Mouse (Mus musculus): ENCODE measurements around the gene Hist2h2aa1. TPM values are rescaled to one million over a fixed set of nuclear protein-coding genes. Genes with fewer than 3 reads are reported as not detected.
A peak's percentile ranks its signal among the peaks of the same experiment; 100 is the strongest.
"Not testable (repeated sequence)": the region's sequence is repeated elsewhere in the genome, so short reads cannot be mapped to it uniquely, and the experiment has no call there.

The Hist2h2aa1 gene
- polyA plus RNA-seq, 1 experiment = not detected

DNA sequence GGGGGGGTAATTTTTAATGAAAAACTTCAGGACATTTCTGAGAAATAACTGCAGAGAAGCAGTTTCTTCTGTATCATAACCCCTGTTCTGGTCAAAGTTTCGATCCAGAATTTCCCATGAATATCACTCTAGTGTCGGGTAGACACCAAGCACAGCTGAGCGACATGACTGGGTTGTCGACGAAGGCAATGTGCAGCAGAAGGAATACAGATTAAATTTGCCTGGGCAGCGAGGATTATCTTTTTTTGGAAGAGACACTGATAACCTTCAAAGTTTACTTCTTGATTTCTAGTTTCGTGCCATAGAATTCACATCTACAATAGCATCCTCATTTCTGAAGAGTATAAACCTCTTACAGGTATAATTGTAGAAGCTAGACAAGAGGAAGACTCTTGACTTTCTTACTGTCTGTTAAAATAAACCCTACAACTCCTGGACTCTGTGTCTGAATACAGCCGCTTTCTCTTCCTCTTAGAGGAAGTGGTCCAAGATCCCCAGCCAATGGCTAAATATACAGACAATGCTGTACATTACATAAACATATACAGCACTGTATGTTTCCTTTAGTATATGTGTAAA lies 20.9 kb downstream of the Hist2h2aa1 start:
- Histone ChIP-seq H3K4me2 (ENCODE audit: low read depth) (no peak overlapping the region), H3K4me3 (no peak overlapping the region), H3K27me3 (ENCODE audit: control insufficient read depth, insufficient read depth, insufficient read length) (no peaks in the 10 kb centered on the region), H3K36me3 (ENCODE audit: control insufficient read depth, insufficient read depth) (no peaks in the 10 kb centered on the region), H3ac (ENCODE audit: control insufficient read depth, insufficient read length) (no peak overlapping the region), H3K79me2 (ENCODE audit: control insufficient read depth, insufficient read depth) (no peaks in the 10 kb centered on the region)
- TF ChIP-seq TCF3 (IDR thresholded peaks at IDR 0.05; ENCODE audit: insufficient read length, low read depth) (no peak), TCF12 (IDR thresholded peaks at IDR 0.05; ENCODE audit: insufficient read depth, poor library complexity, severe bottlenecking) (no peak), E2F4 (IDR thresholded peaks at IDR 0.05; ENCODE audit: insufficient read depth) (no peak), MYOG (IDR thresholded peaks at IDR 0.05; ENCODE audit: control insufficient read depth in 1 of 3, insufficient read depth in 1 of 3, insufficient read length in 2 of 3, low read depth in 2 of 3) (no peak), CEBPB (IDR thresholded peaks at IDR 0.05; ENCODE audit: insufficient read depth, poor library complexity, severe bottlenecking) (no peak), POLR2A (IDR thresholded peaks at IDR 0.05; ENCODE audit: insufficient read length, low read depth) (no peak), USF1 (IDR thresholded peaks at IDR 0.05; ENCODE audit: low read depth) (no peak), REST (IDR thresholded peaks at IDR 0.05; ENCODE audit: insufficient read depth, insufficient read length) (no peak), MAX (IDR thresholded peaks at IDR 0.05; ENCODE audit: low read depth) (no peak), SRF (IDR thresholded peaks at IDR 0.05; ENCODE audit: control insufficient read depth, insufficient read length, low read depth) (no peak), POLR2AphosphoS2 (IDR thresholded peaks at IDR 0.05; ENCODE audit: insufficient read length, low read depth) (no peak), MYOD1 (IDR thresholded peaks at IDR 0.05; ENCODE audit: control insufficient read depth in 1 of 3, insufficient read length in 2 of 3, low read depth in 2 of 3) (no peak)

DNA sequence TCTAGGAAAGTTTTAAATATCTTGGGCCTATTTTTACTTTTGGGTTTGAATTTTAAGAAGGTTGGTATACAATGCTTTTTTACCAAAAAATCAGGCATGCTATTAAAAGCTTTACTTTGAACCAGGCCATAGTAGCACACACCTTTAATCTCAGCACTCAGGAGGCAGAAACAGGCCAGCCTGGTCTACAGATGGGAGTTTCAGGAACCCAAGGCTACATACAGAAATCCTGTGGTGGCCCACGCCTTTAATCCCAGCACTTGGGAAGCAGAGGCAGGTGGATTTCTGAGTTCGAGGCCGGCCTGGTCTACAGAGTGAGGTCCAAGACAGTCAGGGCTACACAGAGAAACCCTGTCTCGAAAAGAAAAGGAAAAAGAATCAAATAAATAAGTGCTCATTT lies 22.2 kb downstream of the Hist2h2aa1 start:
- Histone ChIP-seq H3ac (ENCODE audit: control insufficient read depth, insufficient read length) (no peak overlapping the region), H3K4me3 (peak overlapping the region; percentile 46), H3K4me2 (ENCODE audit: low read depth) (peak overlapping the region; percentile 82), H3K36me3 (ENCODE audit: control insufficient read depth, insufficient read depth) (no peaks in the 10 kb centered on the region), H3K27me3 (ENCODE audit: control insufficient read depth, insufficient read depth, insufficient read length) (no peaks in the 10 kb centered on the region), H3K79me2 (ENCODE audit: control insufficient read depth, insufficient read depth) (no peaks in the 10 kb centered on the region)
- no peak for TF ChIP-seq CEBPB (IDR thresholded peaks at IDR 0.05; ENCODE audit: insufficient read depth, poor library complexity, severe bottlenecking)
- no peak for TF ChIP-seq REST (IDR thresholded peaks at IDR 0.05; ENCODE audit: insufficient read depth, insufficient read length)
- TF ChIP-seq POLR2AphosphoS2 (IDR thresholded peaks at IDR 0.05; ENCODE audit: insufficient read length, low read depth) = no peak
- TF ChIP-seq E2F4 (IDR thresholded peaks at IDR 0.05; ENCODE audit: insufficient read depth) = no peak
- no peak for TF ChIP-seq TCF12 (IDR thresholded peaks at IDR 0.05; ENCODE audit: insufficient read depth, poor library complexity, severe bottlenecking)
- no peak for TF ChIP-seq USF1 (IDR thresholded peaks at IDR 0.05; ENCODE audit: low read depth)
- TF ChIP-seq POLR2A (IDR thresholded peaks at IDR 0.05; ENCODE audit: insufficient read length, low read depth) = no peak
- TF ChIP-seq SRF (IDR thresholded peaks at IDR 0.05; ENCODE audit: control insufficient read depth, insufficient read length, low read depth) = no peak

GRCm38 (mm10) chr3:96268051-96268775 lies 22.9 kb downstream of the Hist2h2aa1 start, which contains the start of gene Hist2h3b:
Gene Hist2h3b, plus strand, starts transcription at chr3:96268654.
- Histone ChIP-seq H3K79me2 (ENCODE audit: control insufficient read depth, insufficient read depth) (no peaks in the 10 kb centered on the region), H3K4me2 (ENCODE audit: low read depth) (peak within 1 kb of the TSS; percentile 82), H3K27me3 (ENCODE audit: control insufficient read depth, insufficient read depth, insufficient read length) (no peaks in the 10 kb centered on the region), H3ac (ENCODE audit: control insufficient read depth, insufficient read length) (peak within 1 kb of the TSS; percentile 46), H3K36me3 (ENCODE audit: control insufficient read depth, insufficient read depth) (no peaks in the 10 kb centered on the region), H3K4me3 (peak within 1 kb of the TSS; percentile 46)
- TF ChIP-seq POLR2AphosphoS2 (IDR thresholded peaks at IDR 0.05; ENCODE audit: insufficient read length, low read depth) (peak; percentile 92), CEBPB (IDR thresholded peaks at IDR 0.05; ENCODE audit: insufficient read depth, poor library complexity, severe bottlenecking) (0 out of 2 replicates have a peak, but pooled peaks have one; percentile 40), TCF3 (IDR thresholded peaks at IDR 0.05; ENCODE audit: insufficient read length, low read depth) (no peak), POLR2A (IDR thresholded peaks at IDR 0.05; ENCODE audit: insufficient read length, low read depth) (peak; percentile 85), TCF12 (IDR thresholded peaks at IDR 0.05; ENCODE audit: insufficient read depth, poor library complexity, severe bottlenecking) (no peak)

GRCm38 (mm10) chr3:96268776-96269378 lies 23.6 kb downstream of the Hist2h2aa1 start:
- H3K36me3 ChIP-seq (ENCODE audit: control insufficient read depth, insufficient read depth); H3K79me2 ChIP-seq (ENCODE audit: control insufficient read depth, insufficient read depth); H3K27me3 ChIP-seq (ENCODE audit: control insufficient read depth, insufficient read depth, insufficient read length): not testable (repeated sequence)
- TF ChIP-seq POLR2AphosphoS2 (IDR thresholded peaks at IDR 0.05; ENCODE audit: insufficient read length, low read depth) (peak; percentile 90), POLR2A (IDR thresholded peaks at IDR 0.05; ENCODE audit: insufficient read length, low read depth) (peak; percentile 84)
- Histone ChIP-seq H3K4me3 (peak overlapping the region; percentile 46), H3ac (ENCODE audit: control insufficient read depth, insufficient read length) (peak overlapping the region; percentile 46), H3K4me2 (ENCODE audit: low read depth) (peak overlapping the region; percentile 82)

All from myocyte (in vitro differentiated cells).